Mouse (Mus musculus) common myeloid progenitor, adult 5-6 weeks (primary cell): ENCODE measurements around the gene 1110051M20Rik. TPM values are rescaled to one million over a fixed set of nuclear protein-coding genes. Genes with fewer than 3 reads are reported as not detected.
A peak's percentile ranks its signal among the peaks of the same experiment; 100 is the strongest.

Source experiments
- ATAC-seq: replicated peaks from 2 replicates; pipeline ENCODE4 v1.8.0; 2016; ENCODE audit warnings: low read depth, mild to moderate bottlenecking, moderate TSS enrichment, inconsistent platforms; ENCODE audit not compliant: poor library complexity, severe bottlenecking
- total RNA-seq: library from RNA; stranded (forward); fragments of 200-1000, 187-1606 nt; gene quantifications from 2 replicates; pipeline ENCODE4 v1.2.3, GENCODE M21; 2017

The 1110051M20Rik gene
- total RNA-seq, 1 experiment from 2014 or later: 12.2 TPM

DNA sequence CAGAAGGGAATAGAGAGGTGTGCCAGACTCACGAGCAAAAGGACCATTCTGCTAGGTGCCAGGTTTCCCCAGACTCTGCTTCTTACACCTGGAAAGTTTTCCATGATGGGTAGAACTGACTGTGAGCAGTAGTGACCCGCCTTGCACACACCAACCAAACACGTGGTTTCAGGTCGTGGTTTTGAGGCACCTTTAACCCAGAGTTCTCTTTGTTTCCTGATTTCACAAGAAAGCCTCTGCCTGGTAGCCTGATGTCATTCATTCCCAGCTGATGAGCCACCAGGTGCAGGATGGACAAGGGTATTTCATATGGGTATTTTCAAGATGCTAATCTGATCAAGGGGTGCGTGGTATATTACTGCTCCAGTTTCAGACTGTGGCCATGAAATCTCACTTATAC, 202.0 kb downstream of the 1110051M20Rik start:
- no peak for ATAC-seq

DNA sequence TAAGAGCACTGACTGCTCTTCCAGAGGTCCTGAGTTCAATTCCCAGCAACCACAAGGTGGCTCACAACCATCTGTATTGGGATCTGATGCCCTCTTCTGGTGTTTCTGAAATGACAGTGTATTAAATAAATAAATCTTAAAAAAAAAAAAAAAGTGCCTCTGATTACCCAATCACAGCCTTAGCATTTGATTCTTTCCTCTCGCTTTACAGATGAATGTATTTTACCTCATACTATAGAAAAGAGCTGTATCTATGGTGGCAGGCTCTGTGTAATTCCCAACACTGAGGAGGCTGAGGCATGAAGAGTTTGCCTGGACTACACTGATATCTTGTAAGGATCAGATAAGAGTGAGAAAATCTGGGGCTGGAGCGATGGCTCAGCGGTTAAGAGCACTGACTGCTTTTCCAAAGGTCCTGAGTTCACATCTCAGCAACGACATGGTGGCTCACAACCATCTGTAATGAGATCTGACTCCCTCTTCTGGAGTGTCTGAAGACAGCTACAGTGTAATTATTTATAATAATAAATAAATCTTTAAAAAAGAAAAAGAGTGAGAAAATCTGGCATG, 206.9 kb downstream of the 1110051M20Rik start:
- ATAC-seq: 0 out of 2 replicates have a peak, but pooled peaks have one; percentile 8

- ATAC-seq: peak; percentile 99
Measured at GRCm38 (mm10) chr2:91236601-91237510, 207.6 kb downstream of the 1110051M20Rik start, which contains the start of gene Ddb2. Gene Ddb2 (minus strand): TSS chr2:91236982.

GRCm38 (mm10) chr2:91229735-91230134, 214.8 kb downstream of the 1110051M20Rik start:
- ATAC-seq: no peak

Other genes starting within 250 kb of the 1110051M20Rik start
- gene Nr1h3, start 241.9 kb downstream of the 1110051M20Rik start, total RNA-seq: 0.23 TPM in 1 of 2 replicates, not detected in the other
- gene Acp2, start 241.8 kb downstream of the 1110051M20Rik start, total RNA-seq: 6.5 and 15.3 TPM in 2 replicates
- gene Ddb2, start 207.7 kb downstream of the 1110051M20Rik start, total RNA-seq: 11.5 and 18.0 TPM in 2 replicates
- 0.19 TPM in 1 of 2 replicates, not detected in the other for gene Pacsin3, start 188.8 kb downstream of the 1110051M20Rik start, total RNA-seq
- 36.8 and 37.3 TPM in 2 replicates for gene Arfgap2, start 179.7 kb downstream of the 1110051M20Rik start, total RNA-seq
- gene Lrp4, start 12.8 kb upstream of the 1110051M20Rik start, total RNA-seq: 0.63 and 1.3 TPM in 2 replicates
- 107 and 117 TPM in 2 replicates for gene Ckap5, start 82.1 kb upstream of the 1110051M20Rik start, total RNA-seq
- 0.19 and 0.78 TPM in 2 replicates for gene F2, start 191.7 kb upstream of the 1110051M20Rik start, total RNA-seq
- 6.2 and 11.9 TPM in 2 replicates for gene Zfp408, start 205.1 kb upstream of the 1110051M20Rik start, total RNA-seq
- gene Arhgap1, start 205.2 kb upstream of the 1110051M20Rik start, total RNA-seq: 33.8 and 47.6 TPM in 2 replicates